Mouse (Mus musculus): ENCODE results near the gene Chd1l. TPM values are rescaled to one million over a fixed set of nuclear protein-coding genes. Genes with fewer than 3 reads are reported as not detected.

The Chd1l gene
- polyA plus RNA-seq, 1 experiment from 2014 or later: 14.5 TPM

Other genes starting within 250 kb of the Chd1l start
- 0.08 TPM in 1 of 2 replicates, not detected in the other for gene Olfr1402, start 188.2 kb downstream of the Chd1l start, polyA plus RNA-seq (2016; fragmentation: Nextera tagmentation; extraction: Ambion mirVana)
- 0.61 and 0.75 TPM in 2 replicates for gene Fmo5, start 18.6 kb upstream of the Chd1l start, polyA plus RNA-seq (2016; fragmentation: Nextera tagmentation; extraction: Ambion mirVana)
- 9.1 and 10.3 TPM in 2 replicates for gene Prkab2, start 48.0 kb upstream of the Chd1l start, polyA plus RNA-seq (2016; fragmentation: Nextera tagmentation; extraction: Ambion mirVana)
- gene Gm17651, start 64.5 kb upstream of the Chd1l start, polyA plus RNA-seq (2016; fragmentation: Nextera tagmentation; extraction: Ambion mirVana): not detected in 2 replicates